Mouse (Mus musculus) stomach, embryonic 14.5 days (tissue): ENCODE results near the gene Cdkal1. TPM values are rescaled to one million over a fixed set of nuclear protein-coding genes. Genes with fewer than 3 reads are reported as not detected.

Experiments
- ATAC-seq: fragments of 200-750 bp; cut with Nextera tagmentation; 2 replicates; pipeline ENCODE4 v1.8.0; 2017; ENCODE audit warnings: low read depth, moderate TSS enrichment; ENCODE audit not compliant: insufficient number of reproducible peaks, insufficient read depth, low FRiP score
- H3K27ac ChIP-seq: fragments of 300-500 bp; sonication (generic); 2 replicates; pipeline ENCODE4 v1.5.1; 2014; ENCODE audit warnings: mild to moderate bottlenecking, low read length, moderate library complexity, mixed read lengths
- H3K27me3 ChIP-seq: fragments of 300-500 bp; sonication (generic); 2 replicates; pipeline ENCODE4 v1.6.1; 2014; ENCODE audit warnings: low read length, control low read depth, mixed read lengths; ENCODE audit not compliant: control insufficient read depth, insufficient read depth
- H3K36me3 ChIP-seq: fragments of 300-500 bp; sonication (generic); 2 replicates; pipeline ENCODE4 v1.6.1; 2014; ENCODE audit warnings: mild to moderate bottlenecking, control low read depth, low read length, moderate library complexity, mixed read lengths; ENCODE audit not compliant: control insufficient read depth, insufficient read depth
- H3K4me1 ChIP-seq: fragments of 300-500 bp; sonication (generic); 2 replicates; pipeline ENCODE4 v1.6.1; 2014; ENCODE audit warnings: low read length, control low read depth, mixed read lengths; ENCODE audit not compliant: control insufficient read depth, insufficient read depth
- H3K4me2 ChIP-seq: fragments of 300-500 bp; sonication (generic); replicated peaks from 2 replicates; pipeline ENCODE4 v1.6.1; 2014; ENCODE audit warnings: low read depth, low read length, control low read depth
- H3K4me3 ChIP-seq: fragments of 300-500 bp; sonication (generic); 2 replicates; pipeline ENCODE4 v1.5.1; 2014; ENCODE audit warnings: low read depth, low read length, control low read depth
- H3K9ac ChIP-seq: fragments of 300-500 bp; sonication (generic); replicated peaks from 2 replicates; pipeline ENCODE4 v1.6.1; 2014; ENCODE audit warnings: low read depth, mild to moderate bottlenecking, control low read depth, low read length, moderate library complexity, mixed read lengths
- H3K9me3 ChIP-seq: fragments of 300-500 bp; sonication (generic); 2 replicates; pipeline ENCODE4 v1.6.1; 2016; ENCODE audit warnings: low read depth, low read length, control low read depth; ENCODE audit not compliant: control insufficient read depth
- WGBS: fragments of 180-500 bp; shearing (Covaris S2); extraction: QIAGEN DNeasy Blood & Tissue Kit; methylation state at CpG from one replicate; pipeline ENCODE4 v1.1.7; 2014; 5-methylcytosine and 5-hydroxymethylcytosine counted together
- polyA plus RNA-seq: library from polyadenylated mRNA; unstranded; fragments of >200 nt; fragmentation: Nextera tagmentation; extraction: Ambion mirVana; gene quantifications from 2 replicates; pipeline ENCODE4 v1.2.1, GENCODE M21; 2014

Cdkal1 gene
- polyA plus RNA-seq, 1 experiment from 2014 or later = 44.8 TPM

- H3K27ac ChIP-seq = no peak overlapping the region
- no peaks in the 10 kb centered on the region for H3K36me3 ChIP-seq
- WGBS = 93% methylated on average over 4 of the region's 4 CpGs
- no peak overlapping the region for H3K4me3 ChIP-seq
- H3K9ac ChIP-seq = no peak overlapping the region
- no peak for ATAC-seq
- H3K4me1 ChIP-seq = no peaks in the 10 kb centered on the region
- peaks cover 6% of the 10 kb centered on the region; the same call in 1 of the 2 replicates for H3K9me3 ChIP-seq
- H3K27me3 ChIP-seq = no peaks in the 10 kb centered on the region
- no peak overlapping the region for H3K4me2 ChIP-seq
Observed at GRCm38 (mm10) chr13:29588693-29589092, 266.8 kb downstream of the Cdkal1 start.

- no peaks in the 10 kb centered on the region for H3K27me3 ChIP-seq
- no peaks in the 10 kb centered on the region for H3K9me3 ChIP-seq
- no peak overlapping the region for H3K27ac ChIP-seq
- no peak for ATAC-seq
- H3K4me3 ChIP-seq = no peak overlapping the region
- H3K4me2 ChIP-seq = no peak overlapping the region
- H3K36me3 ChIP-seq = no peaks in the 10 kb centered on the region
- no peak overlapping the region for H3K9ac ChIP-seq
- WGBS = 74% methylated on average over 9 of the region's 9 CpGs
- H3K4me1 ChIP-seq = peaks cover 5% of the 10 kb centered on the region; the same call in 1 of the 2 replicates
Observed at GRCm38 (mm10) chr13:29581762-29582700, 273.4 kb downstream of the Cdkal1 start.

- WGBS = 80% methylated on average over 7 of the region's 7 CpGs
- Histone ChIP-seq H3K36me3 (no peaks in the 10 kb centered on the region), H3K27me3 (no peaks in the 10 kb centered on the region), H3K27ac (no peak overlapping the region), H3K4me2 (no peak overlapping the region), H3K4me3 (no peak overlapping the region), H3K9ac (no peak overlapping the region), H3K9me3 (no peaks in the 10 kb centered on the region), H3K4me1 (peaks cover 5% of the 10 kb centered on the region; the same call in 1 of the 2 replicates)
- ATAC-seq = no peak
Observed at GRCm38 (mm10) chr13:29580780-29581179, 274.7 kb downstream of the Cdkal1 start.

GRCm38 (mm10) chr13:29580009-29580408, 275.5 kb downstream of the Cdkal1 start:
- no peak for ATAC-seq
- H3K4me1 ChIP-seq = peaks cover 5% of the 10 kb centered on the region; the same call in 1 of the 2 replicates
- no peak overlapping the region for H3K9ac ChIP-seq
- H3K36me3 ChIP-seq = no peaks in the 10 kb centered on the region
- no peak overlapping the region for H3K4me3 ChIP-seq
- no peak overlapping the region for H3K4me2 ChIP-seq
- H3K27ac ChIP-seq = no peak overlapping the region
- H3K27me3 ChIP-seq = no peaks in the 10 kb centered on the region
- 35% methylated on average over 3 of the region's 3 CpGs for WGBS
- H3K9me3 ChIP-seq = no peaks in the 10 kb centered on the region

- H3K4me1 ChIP-seq = peaks cover 5% of the 10 kb centered on the region; the same call in 1 of the 2 replicates
- no peaks in the 10 kb centered on the region for H3K27me3 ChIP-seq
- H3K27ac ChIP-seq = no peak overlapping the region
- 90% methylated on average over 3 of the region's 3 CpGs for WGBS
- no peak overlapping the region for H3K4me2 ChIP-seq
- ATAC-seq = no peak
- no peaks in the 10 kb centered on the region for H3K9me3 ChIP-seq
- no peak overlapping the region for H3K9ac ChIP-seq
- no peaks in the 10 kb centered on the region for H3K36me3 ChIP-seq
- H3K4me3 ChIP-seq = no peak overlapping the region
Observed at GRCm38 (mm10) chr13:29578621-29579020, 276.9 kb downstream of the Cdkal1 start.

GRCm38 (mm10) chr13:29574784-29575183, 280.7 kb downstream of the Cdkal1 start:
- Histone ChIP-seq H3K36me3 (no peaks in the 10 kb centered on the region), H3K4me1 (no peaks in the 10 kb centered on the region), H3K4me2 (no peak overlapping the region), H3K27ac (no peak overlapping the region), H3K27me3 (no peaks in the 10 kb centered on the region), H3K9me3 (no peaks in the 10 kb centered on the region), H3K4me3 (no peak overlapping the region), H3K9ac (no peak overlapping the region)
- 15% methylated on average over 1 of the region's 1 CpGs for WGBS
- no peak for ATAC-seq

- Histone ChIP-seq H3K9ac (no peak overlapping the region), H3K4me3 (no peak overlapping the region), H3K27ac (no peak overlapping the region), H3K4me2 (no peak overlapping the region), H3K4me1 (no peaks in the 10 kb centered on the region), H3K9me3 (no peaks in the 10 kb centered on the region), H3K27me3 (no peaks in the 10 kb centered on the region), H3K36me3 (no peaks in the 10 kb centered on the region)
- no peak for ATAC-seq
- WGBS = 40% methylated on average over 2 of the region's 2 CpGs
Observed at GRCm38 (mm10) chr13:29572477-29572876, 283.0 kb downstream of the Cdkal1 start.

GRCm38 (mm10) chr13:29565710-29566109, 289.8 kb downstream of the Cdkal1 start:
- H3K9me3 ChIP-seq = no peaks in the 10 kb centered on the region
- WGBS = 83% methylated on average over 5 of the region's 5 CpGs
- no peak overlapping the region for H3K4me3 ChIP-seq
- H3K27me3 ChIP-seq = no peaks in the 10 kb centered on the region
- H3K4me2 ChIP-seq = no peak overlapping the region
- H3K9ac ChIP-seq = no peak overlapping the region
- H3K27ac ChIP-seq = no peak overlapping the region
- H3K36me3 ChIP-seq = no peaks in the 10 kb centered on the region
- ATAC-seq = no peak
- H3K4me1 ChIP-seq = no peaks in the 10 kb centered on the region
